Mouse (Mus musculus) megakaryocyte, adult 5-6 weeks (primary cell): ENCODE data around the gene Caps2. TPM values are rescaled to one million over a fixed set of nuclear protein-coding genes. Genes with fewer than 3 reads are reported as not detected.

ENCODE experiments used
- total RNA-seq, 2 experiments: library from RNA; stranded (forward) in 1 of 2; stranded (reverse) in 1 of 2; fragments of 153-499, 151-499 nt in 1 of 2; fragments of 221-1000, 200-1000 nt in 1 of 2; gene quantifications; 2 replicates each; pipeline versions ENCODE4 v1.2.3 to v1.2.4; 2015 to 2017

The Caps2 gene
- total RNA-seq, 2 experiments from 2014 or later: not detected

Other genes starting within 250 kb of the Caps2 start
- 46.2 and 50.3 TPM in 2 replicates for gene Krr1, start 191.0 kb upstream of the Caps2 start, total RNA-seq (2015)
- gene Krr1, start 191.0 kb upstream of the Caps2 start, total RNA-seq (2017): 29.0 and 33.3 TPM in 2 replicates
- gene Glipr1, start 161.0 kb upstream of the Caps2 start, total RNA-seq (2015): 703 and 727 TPM in 2 replicates
- gene Glipr1, start 161.0 kb upstream of the Caps2 start, total RNA-seq (2017): 548 and 598 TPM in 2 replicates
- gene Glipr1l1, start 103.4 kb upstream of the Caps2 start, total RNA-seq (2015): not detected in 2 replicates
- gene Glipr1l1, start 103.4 kb upstream of the Caps2 start, total RNA-seq (2017): not detected in 2 replicates
- not detected in 2 replicates for gene Glipr1l2, start 80.3 kb upstream of the Caps2 start, total RNA-seq (2015)
- not detected in 2 replicates for gene Glipr1l2, start 80.3 kb upstream of the Caps2 start, total RNA-seq (2017)
- not detected in 2 replicates for gene Glipr1l3, start 3.3 kb upstream of the Caps2 start, total RNA-seq (2015)
- not detected in 2 replicates for gene Glipr1l3, start 3.3 kb upstream of the Caps2 start, total RNA-seq (2017)
- gene Kcnc2, start 107.5 kb downstream of the Caps2 start, total RNA-seq (2015): not detected in 2 replicates
- gene Kcnc2, start 107.5 kb downstream of the Caps2 start, total RNA-seq (2017): not detected in 2 replicates